ENCODE assay signal across 20 mouse cellular contexts in the genomic region with DNA sequence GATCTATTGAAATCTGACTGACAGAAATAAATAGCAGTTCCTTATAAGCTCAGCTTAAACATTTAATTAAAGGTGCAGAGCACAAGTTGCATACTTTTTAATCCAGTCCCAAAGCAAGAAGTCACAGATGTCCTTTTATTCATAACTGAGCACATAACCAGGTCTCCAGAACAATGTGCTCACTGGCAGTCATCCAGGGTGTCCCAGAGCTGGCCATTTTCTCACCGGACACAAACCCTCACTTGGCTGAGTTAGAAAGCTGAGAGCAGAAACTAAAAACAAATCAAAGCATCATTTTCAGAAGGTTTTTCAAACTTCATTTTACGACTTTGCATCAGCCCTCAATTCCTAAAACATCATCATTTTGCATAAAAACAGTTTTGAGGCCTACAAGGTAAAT.
A peak's percentile ranks its signal among the peaks of the same experiment; 100 is the strongest.
DNase-seq lines count a peak whose midpoint lies in the region; ATAC-seq and TF ChIP-seq lines count a peak whose summit lies in the region.
"Had no signal": no experiment of that assay in that cellular context is flagged by ENCODE, and none has a peak within 500 bp of the region (broad histone marks: within the 10 kb centered on the region; RNA-seq: fewer than 3 reads in every experiment).

No protein-coding gene starts in this region.

- no peak for TF ChIP-seq CTCF in gastrocnemius, adult 2 months (IDR thresholded peaks at IDR 0.05)

- H3K27ac ChIP-seq in heart, embryonic 11.5 days (ENCODE audit: low read depth, low read length): no peak overlapping the region
- no peak overlapping the region for H3K27ac ChIP-seq in kidney, embryonic 14.5 days (ENCODE audit: low read depth, low read length)
- peak overlapping the region; percentile 57 for H3K27ac ChIP-seq in gastrocnemius, adult 2 months
- H3K27ac ChIP-seq in forebrain, embryonic 13.5 days: no peak overlapping the region
- H3K27ac ChIP-seq: hindbrain, embryonic 12.5 days; intestine, embryonic 15.5 days; limb, embryonic 12.5 days; liver, embryonic 14.5 days had no signal

- intact Hi-C loops in gastrocnemius, adult 2 months (cut with DNase I): no loop called here
- intact Hi-C loops in heart, postnatal 10 days (cut with DNase I): no loop called here

- no peaks in the 10 kb centered on the region for H3K36me3 ChIP-seq in heart, embryonic 11.5 days (ENCODE audit: control insufficient read depth, insufficient read depth, low read length)
- H3K36me3 ChIP-seq in kidney, embryonic 14.5 days (ENCODE audit: control insufficient read depth, insufficient read depth, low read length): no peaks in the 10 kb centered on the region
- no peaks in the 10 kb centered on the region for H3K36me3 ChIP-seq in forebrain, embryonic 13.5 days (ENCODE audit: poor library complexity, severe bottlenecking)
- H3K36me3 ChIP-seq: hindbrain, embryonic 12.5 days; intestine, embryonic 15.5 days; limb, embryonic 12.5 days had no signal

- peak; percentile 90 for DNase-seq in heart, adult 11 months
- DNase-seq in kidney, postnatal 4 days: peak; percentile 9 to 27
- peak; percentile 54 for DNase-seq in gastrocnemius, adult 2 months
- peak; percentile 49 to 56 for DNase-seq in heart, postnatal 10 days
- no peak for DNase-seq in spleen, postnatal 4 days (ENCODE audit: low spot score in 2 of 2)
- DNase-seq: adrenal gland, postnatal 10 days; forebrain, postnatal 0 days; layer of hippocampus, postnatal 36 days; lung, postnatal 14 days; spleen, adult 18-20 months had no signal

- H3K4me1 ChIP-seq in heart, embryonic 11.5 days (ENCODE audit: control insufficient read depth, insufficient read depth, low read length): no peaks in the 10 kb centered on the region
- no peaks in the 10 kb centered on the region for H3K4me1 ChIP-seq in kidney, embryonic 14.5 days (ENCODE audit: control insufficient read depth, insufficient read depth, low read length)
- peaks cover 10% of the 10 kb centered on the region; the same call in 1 of the 2 replicates for H3K4me1 ChIP-seq in forebrain, embryonic 13.5 days
- H3K4me1 ChIP-seq: hindbrain, embryonic 12.5 days; intestine, embryonic 15.5 days had no signal

- no peak overlapping the region for H3K4me3 ChIP-seq in heart, embryonic 11.5 days (ENCODE audit: low read depth, low read length)
- no peak overlapping the region for H3K4me3 ChIP-seq in kidney, embryonic 14.5 days (ENCODE audit: low read length)
- H3K4me3 ChIP-seq in gastrocnemius, adult 2 months: no peak overlapping the region
- no peak overlapping the region for H3K4me3 ChIP-seq in forebrain, embryonic 13.5 days
- H3K4me3 ChIP-seq: erythroblast, embryonic 14.5 days; hindbrain, embryonic 12.5 days; intestine, embryonic 15.5 days; limb, embryonic 12.5 days had no signal

- no peak for ATAC-seq in heart, embryonic 11.5 days (replicated peaks; ENCODE audit: insufficient number of reproducible peaks, low FRiP score, low TSS enrichment)
- ATAC-seq in kidney, embryonic 14.5 days (ENCODE audit: low FRiP score, low TSS enrichment): no peak
- ATAC-seq in forebrain, embryonic 13.5 days: no peak
- ATAC-seq: forebrain, postnatal 0 days; intestine, embryonic 15.5 days; midbrain, embryonic 16.5 days had no signal

- no peak overlapping the region for H3K4me2 ChIP-seq in heart, embryonic 11.5 days
- no peak overlapping the region for H3K4me2 ChIP-seq in kidney, embryonic 14.5 days (replicated peaks; ENCODE audit: low read depth, low read length)
- no peak overlapping the region for H3K4me2 ChIP-seq in forebrain, embryonic 13.5 days
- H3K4me2 ChIP-seq: hindbrain, embryonic 12.5 days; intestine, embryonic 15.5 days; limb, embryonic 12.5 days had no signal

- H3K9me3 ChIP-seq in heart, embryonic 11.5 days (replicated peaks; ENCODE audit: control insufficient read depth, low read length): no peaks in the 10 kb centered on the region
- no peaks in the 10 kb centered on the region for H3K9me3 ChIP-seq in kidney, embryonic 14.5 days (ENCODE audit: control insufficient read depth, low read length)
- no peaks in the 10 kb centered on the region for H3K9me3 ChIP-seq in forebrain, embryonic 13.5 days (replicated peaks)
- H3K9me3 ChIP-seq: hindbrain, embryonic 12.5 days; intestine, embryonic 15.5 days; limb, embryonic 12.5 days had no signal

- no peaks in the 10 kb centered on the region for H3K27me3 ChIP-seq in heart, embryonic 11.5 days (ENCODE audit: control insufficient read depth, insufficient read depth, low read length)
- H3K27me3 ChIP-seq in kidney, embryonic 14.5 days (ENCODE audit: control insufficient read depth, insufficient read depth, low read length): no peaks in the 10 kb centered on the region; the same call in 1 of the 2 replicates
- no peaks in the 10 kb centered on the region for H3K27me3 ChIP-seq in forebrain, embryonic 13.5 days
- H3K27me3 ChIP-seq: CH12.LX; hindbrain, embryonic 12.5 days; intestine, embryonic 15.5 days; limb, embryonic 12.5 days had no signal

- H3K9ac ChIP-seq in heart, embryonic 11.5 days (ENCODE audit: low read depth, low read length): no peak overlapping the region
- no peak overlapping the region for H3K9ac ChIP-seq in kidney, embryonic 14.5 days (ENCODE audit: low read depth, low read length)
- no peak overlapping the region for H3K9ac ChIP-seq in forebrain, embryonic 13.5 days
- H3K9ac ChIP-seq: forebrain, postnatal 0 days; hindbrain, embryonic 12.5 days; intestine, embryonic 15.5 days; limb, embryonic 12.5 days; liver, embryonic 14.5 days had no signal

- WGBS in heart, embryonic 11.5 days (ENCODE audit: insufficient replicate concordance): 59% methylated on average over 2 of the region's 2 CpGs
- 62% methylated on average over 2 of the region's 2 CpGs for WGBS in kidney, embryonic 14.5 days
- WGBS in forebrain, embryonic 13.5 days: 57% methylated on average over 2 of the region's 2 CpGs

Comparison
In these comparisons a context has a peak if more than half of its experiments do, and no peak if none do; other contexts are left out.
1. DNase-seq: peak in heart, adult 11 months (single experiment), kidney, postnatal 4 days (2 of 2), gastrocnemius, adult 2 months (single experiment) and heart, postnatal 10 days (2 of 2); none in spleen, postnatal 4 days (0 of 2).